Mouse (Mus musculus) embryonic facial prominence, embryonic 12.5 days (tissue): ENCODE data around the gene 3830403N18Rik. TPM values are rescaled to one million over a fixed set of nuclear protein-coding genes. Genes with fewer than 3 reads are reported as not detected.
"Not testable (repeated sequence)": the region's sequence is repeated elsewhere in the genome, so short reads cannot be mapped to it uniquely, and the experiment has no call there.

Experiments
- ATAC-seq: fragments of 200-750 bp; cut with Nextera tagmentation; 2 replicates; pipeline ENCODE4 v1.8.0; 2017; ENCODE audit not compliant: insufficient number of reproducible peaks, insufficient read depth, low FRiP score, low TSS enrichment
- H3K27ac ChIP-seq: fragments of 300-500 bp; sonication (generic); 2 replicates; pipeline ENCODE4 v1.5.1; 2016; ENCODE audit warnings: mild to moderate bottlenecking
- H3K27me3 ChIP-seq: fragments of 300-500 bp; sonication (generic); 2 replicates; pipeline ENCODE4 v1.6.1; 2016; ENCODE audit warnings: mild to moderate bottlenecking, moderate library complexity
- H3K36me3 ChIP-seq: fragments of 300-500 bp; sonication (generic); 2 replicates; pipeline ENCODE4 v1.6.1; 2016; ENCODE audit warnings: mild to moderate bottlenecking
- H3K4me1 ChIP-seq: fragments of 300-500 bp; sonication (generic); 2 replicates; pipeline ENCODE4 v1.6.1; 2016
- H3K4me2 ChIP-seq: fragments of 300-500 bp; sonication (generic); replicated peaks from 2 replicates; pipeline ENCODE4 v1.6.1; 2016; ENCODE audit warnings: mild to moderate bottlenecking, moderate library complexity
- H3K4me3 ChIP-seq: fragments of 300-500 bp; sonication (generic); 2 replicates; pipeline ENCODE4 v1.5.1; 2016; ENCODE audit warnings: mild to moderate bottlenecking
- H3K9ac ChIP-seq: fragments of 300-500 bp; sonication (generic); 2 replicates; pipeline ENCODE4 v1.6.1; 2016; ENCODE audit warnings: mild to moderate bottlenecking, moderate library complexity
- H3K9me3 ChIP-seq: fragments of 300-500 bp; sonication (generic); 2 replicates; pipeline ENCODE4 v1.6.1; 2016; ENCODE audit warnings: mild to moderate bottlenecking, moderate library complexity
- WGBS: fragments of 180-500 bp; shearing (Covaris S2); methylation state at CpG from one replicate; pipeline ENCODE4 v1.1.7; 2016; 5-methylcytosine and 5-hydroxymethylcytosine counted together
- polyA plus RNA-seq: library from polyadenylated mRNA; unstranded; fragments of >200 nt; fragmentation: Nextera tagmentation; extraction: Ambion mirVana; gene quantifications from 2 replicates; pipeline ENCODE4 v1.2.1, GENCODE M21; 2016

Gene 3830403N18Rik
- 1.2 TPM in 2 replicates for polyA plus RNA-seq

GRCm38 (mm10) chrX:56136336-56136909 is at the start of gene 3830403N18Rik:
3830403N18Rik (plus strand) TSS chrX:56136572.
- H3K27me3 ChIP-seq, H3K36me3 ChIP-seq, H3K9me3 ChIP-seq, H3K9ac ChIP-seq, H3K4me3 ChIP-seq, H3K27ac ChIP-seq, H3K4me1 ChIP-seq, H3K4me2 ChIP-seq, ATAC-seq: not testable (repeated sequence)
- WGBS = 83% methylated on average over 12 of the region's 15 CpGs

GRCm38 (mm10) chrX:56151396-56151795 is 15.0 kb downstream of the 3830403N18Rik start:
- Histone ChIP-seq H3K4me3 (no peak overlapping the region), H3K9ac (no peak overlapping the region), H3K27me3 (no peaks in the 10 kb centered on the region), H3K36me3 (no peaks in the 10 kb centered on the region), H3K4me2 (no peak overlapping the region), H3K9me3 (no peaks in the 10 kb centered on the region), H3K4me1 (no peaks in the 10 kb centered on the region), H3K27ac (no peak overlapping the region)
- WGBS = 83% methylated on average over 2 of the region's 2 CpGs
- ATAC-seq = no peak

- H3K36me3 ChIP-seq, H3K4me1 ChIP-seq, H3K4me3 ChIP-seq, H3K27ac ChIP-seq, ATAC-seq, H3K9ac ChIP-seq, H3K9me3 ChIP-seq, H3K27me3 ChIP-seq, H3K4me2 ChIP-seq: not testable (repeated sequence)
- WGBS = no CpG with 5 or more reads among the region's 1 CpGs
Measured at GRCm38 (mm10) chrX:56186449-56186848, 50.1 kb downstream of the 3830403N18Rik start.

Other genes with a start within 250 kb of the 3830403N18Rik start
- not detected in 2 replicates for gene Gm773, start 76.3 kb downstream of the 3830403N18Rik start, polyA plus RNA-seq
- 7.9 and 8.8 TPM in 2 replicates for gene Zfp449, start 209.8 kb downstream of the 3830403N18Rik start, polyA plus RNA-seq
- gene Smim10l2a, start 238.0 kb downstream of the 3830403N18Rik start, polyA plus RNA-seq = 8.8 and 9.0 TPM in 2 replicates